ENCODE assay signal across 8 mouse cellular contexts in the genomic region with DNA sequence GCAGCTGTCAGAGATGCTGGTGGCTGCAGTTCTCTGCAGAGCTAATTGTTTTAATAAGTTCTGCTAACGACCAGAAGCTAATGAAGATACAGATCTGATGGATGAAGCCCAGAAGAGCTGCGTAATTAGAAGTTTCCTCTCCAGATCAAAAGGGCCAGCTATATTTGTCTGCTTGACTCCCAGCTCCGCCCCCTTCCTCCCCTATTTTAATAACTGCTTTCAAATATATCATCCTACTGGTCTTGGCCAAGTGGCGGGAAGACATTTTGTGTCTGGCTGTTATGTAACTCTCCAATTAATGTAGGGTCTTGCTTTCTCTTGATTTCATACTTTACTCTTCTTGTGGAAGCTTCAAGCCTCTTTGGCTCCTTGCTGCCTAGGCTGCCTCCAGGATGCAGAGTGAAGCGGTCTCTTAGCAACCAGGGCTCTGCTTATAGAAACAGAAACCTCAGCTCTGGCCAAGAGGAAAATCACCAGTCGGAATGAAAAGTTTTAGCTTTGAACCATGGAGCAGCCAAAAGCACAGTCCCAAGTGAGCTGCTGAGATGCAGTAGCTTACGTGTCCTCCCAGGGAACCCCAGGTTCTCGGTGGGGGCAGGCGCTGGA.
DNase-seq lines count a peak whose midpoint lies in the region; ATAC-seq lines count a peak whose summit lies in the region.

No protein-coding gene starts in this region.

- H3K4me3 ChIP-seq in hindbrain, embryonic 11.5 days (ENCODE audit: low read depth, low read length) = no peak overlapping the region
- no peak overlapping the region for H3K4me3 ChIP-seq in hindbrain, embryonic 12.5 days
- H3K4me3 ChIP-seq in forebrain, embryonic 13.5 days = no peak overlapping the region
- no peak overlapping the region for H3K4me3 ChIP-seq in limb, embryonic 11.5 days (ENCODE audit: low read depth, low read length)

- no peaks in the 10 kb centered on the region for H3K36me3 ChIP-seq in hindbrain, embryonic 11.5 days (ENCODE audit: control insufficient read depth, insufficient read depth, low read length)
- H3K36me3 ChIP-seq in hindbrain, embryonic 12.5 days = no peaks in the 10 kb centered on the region
- no peaks in the 10 kb centered on the region for H3K36me3 ChIP-seq in forebrain, embryonic 13.5 days (ENCODE audit: poor library complexity, severe bottlenecking)
- H3K36me3 ChIP-seq in limb, embryonic 11.5 days (ENCODE audit: control insufficient read depth, insufficient read depth, low read length) = no peaks in the 10 kb centered on the region

- no peak overlapping the region for H3K27ac ChIP-seq in hindbrain, embryonic 11.5 days (ENCODE audit: low read depth, low read length)
- no peak overlapping the region for H3K27ac ChIP-seq in hindbrain, embryonic 12.5 days
- peak overlapping the region; percentile 6; the same call in 1 of the 2 replicates for H3K27ac ChIP-seq in forebrain, embryonic 13.5 days
- no peak overlapping the region for H3K27ac ChIP-seq in limb, embryonic 11.5 days (replicated peaks; ENCODE audit: low read depth, low read length)

- WGBS in hindbrain, embryonic 11.5 days = 69% methylated on average over 9 of the region's 9 CpGs
- 61% methylated on average over 9 of the region's 9 CpGs for WGBS in hindbrain, embryonic 12.5 days
- WGBS in forebrain, embryonic 13.5 days = 22% methylated on average over 9 of the region's 9 CpGs
- WGBS in limb, embryonic 11.5 days = 48% methylated on average over 9 of the region's 9 CpGs

- ATAC-seq in hindbrain, embryonic 11.5 days (ENCODE audit: low FRiP score) = no peak
- no peak for ATAC-seq in hindbrain, embryonic 12.5 days (ENCODE audit: low FRiP score)
- peak; percentile 54 for ATAC-seq in forebrain, embryonic 13.5 days
- no peak for ATAC-seq in limb, embryonic 11.5 days (ENCODE audit: insufficient number of reproducible peaks, low FRiP score, low TSS enrichment, low read depth)

- no peaks in the 10 kb centered on the region for H3K4me1 ChIP-seq in hindbrain, embryonic 11.5 days (replicated peaks; ENCODE audit: control insufficient read depth, insufficient read depth, low read length)
- H3K4me1 ChIP-seq in hindbrain, embryonic 12.5 days = peaks cover 11% of the 10 kb centered on the region
- H3K4me1 ChIP-seq in forebrain, embryonic 13.5 days = peaks cover 35% of the 10 kb centered on the region
- H3K4me1 ChIP-seq in limb, embryonic 11.5 days (ENCODE audit: control insufficient read depth, insufficient read depth, low read length) = 0 out of 2 replicates have a peak, but pooled peaks cover 2% of the 10 kb centered on the region

- H3K9me3 ChIP-seq in hindbrain, embryonic 11.5 days (ENCODE audit: control insufficient read depth, low read length) = no peaks in the 10 kb centered on the region
- no peaks in the 10 kb centered on the region for H3K9me3 ChIP-seq in hindbrain, embryonic 12.5 days (replicated peaks)
- no peaks in the 10 kb centered on the region for H3K9me3 ChIP-seq in forebrain, embryonic 13.5 days (replicated peaks)
- no peaks in the 10 kb centered on the region for H3K9me3 ChIP-seq in limb, embryonic 11.5 days (ENCODE audit: control insufficient read depth, low read length)

- no peak overlapping the region for H3K4me2 ChIP-seq in hindbrain, embryonic 11.5 days (replicated peaks; ENCODE audit: low read depth, low read length)
- H3K4me2 ChIP-seq in hindbrain, embryonic 12.5 days (replicated peaks) = no peak overlapping the region
- H3K4me2 ChIP-seq in forebrain, embryonic 13.5 days = 0 out of 2 replicates have a peak overlapping the region, but pooled peaks have one; percentile 2
- no peak overlapping the region for H3K4me2 ChIP-seq in limb, embryonic 11.5 days (ENCODE audit: low read depth, severe bottlenecking)

- no peaks in the 10 kb centered on the region for H3K27me3 ChIP-seq in hindbrain, embryonic 11.5 days (ENCODE audit: control insufficient read depth, insufficient read depth, low read length)
- no peaks in the 10 kb centered on the region for H3K27me3 ChIP-seq in hindbrain, embryonic 12.5 days
- peaks cover 14% of the 10 kb centered on the region for H3K27me3 ChIP-seq in forebrain, embryonic 13.5 days
- H3K27me3 ChIP-seq in limb, embryonic 11.5 days (ENCODE audit: control insufficient read depth, insufficient read depth, low read length) = no peaks in the 10 kb centered on the region

- no peak overlapping the region for H3K9ac ChIP-seq in hindbrain, embryonic 11.5 days (ENCODE audit: low read depth, low read length)
- H3K9ac ChIP-seq in hindbrain, embryonic 12.5 days = no peak overlapping the region
- H3K9ac ChIP-seq in forebrain, embryonic 13.5 days = no peak overlapping the region
- H3K9ac ChIP-seq in limb, embryonic 11.5 days (ENCODE audit: low read length) = no peak overlapping the region

- DNase-seq in hindbrain, embryonic 11.5 days (ENCODE audit: low spot score) = peak; percentile 23
- peak; percentile 3 for DNase-seq in kidney, adult 18-20 months
- peak; percentile 49 for DNase-seq in limb, embryonic 11.5 days (ENCODE audit: low spot score)
- DNase-seq in right cerebral cortex, postnatal 36 days (ENCODE audit: low spot score in 2 of 2) = peak; percentile 62 to 82
- no peak for DNase-seq in B cell, adult 2 months
- DNase-seq in thymus, adult 18-20 months = no peak

Comparison
In these comparisons a context has a peak if more than half of its experiments do, and no peak if none do; other contexts are left out.
1. DNase-seq: peak in hindbrain, embryonic 11.5 days (single experiment), kidney, adult 18-20 months (single experiment), limb, embryonic 11.5 days (single experiment) and right cerebral cortex, postnatal 36 days (2 of 2); none in B cell, adult 2 months (0 of 2) and thymus, adult 18-20 months (0 of 2).